Mouse (Mus musculus): ENCODE measurements around the gene Jkamp. TPM values are rescaled to one million over a fixed set of nuclear protein-coding genes. Genes with fewer than 3 reads are reported as not detected.

The Jkamp gene
- polyA plus RNA-seq, 1 experiment from 2014 or later = 53.7 TPM

GRCm38 (mm10) chr12:72102776-72103175, 17.4 kb downstream of the Jkamp start:
- 83% methylated on average over 6 of the region's 6 CpGs for WGBS
- no peaks in the 10 kb centered on the region for H3K9me3 ChIP-seq (ENCODE audit: control insufficient read depth, low read length)
- no peak for ATAC-seq (ENCODE audit: insufficient number of reproducible peaks, low FRiP score, low TSS enrichment, low read depth)
- no peak overlapping the region for H3K4me3 ChIP-seq (ENCODE audit: low read depth, low read length)
- H3K36me3 ChIP-seq (ENCODE audit: control insufficient read depth, insufficient read depth, low read length) = no peaks in the 10 kb centered on the region
- H3K27ac ChIP-seq (replicated peaks; ENCODE audit: low read depth, low read length) = no peak overlapping the region
- H3K4me2 ChIP-seq (ENCODE audit: low read depth, severe bottlenecking) = no peak overlapping the region
- DNase-seq (ENCODE audit: low spot score) = no peak
- no peaks in the 10 kb centered on the region for H3K27me3 ChIP-seq (ENCODE audit: control insufficient read depth, insufficient read depth, low read length)
- H3K9ac ChIP-seq (ENCODE audit: low read length) = no peak overlapping the region
- no peaks in the 10 kb centered on the region for H3K4me1 ChIP-seq (ENCODE audit: control insufficient read depth, insufficient read depth, low read length)

- H3K36me3 ChIP-seq (ENCODE audit: control insufficient read depth, insufficient read depth, low read length) = no peaks in the 10 kb centered on the region
- no peak for DNase-seq (ENCODE audit: low spot score)
- H3K4me2 ChIP-seq (ENCODE audit: low read depth, severe bottlenecking) = no peak overlapping the region
- WGBS = 84% methylated on average over 5 of the region's 5 CpGs
- no peaks in the 10 kb centered on the region for H3K9me3 ChIP-seq (ENCODE audit: control insufficient read depth, low read length)
- H3K27me3 ChIP-seq (ENCODE audit: control insufficient read depth, insufficient read depth, low read length) = no peaks in the 10 kb centered on the region
- no peaks in the 10 kb centered on the region for H3K4me1 ChIP-seq (ENCODE audit: control insufficient read depth, insufficient read depth, low read length)
- no peak overlapping the region for H3K9ac ChIP-seq (ENCODE audit: low read length)
- H3K4me3 ChIP-seq (ENCODE audit: low read depth, low read length) = no peak overlapping the region
- no peak overlapping the region for H3K27ac ChIP-seq (replicated peaks; ENCODE audit: low read depth, low read length)
- no peak for ATAC-seq (ENCODE audit: insufficient number of reproducible peaks, low FRiP score, low TSS enrichment, low read depth)
These were observed 18.6 kb downstream of the Jkamp start for GRCm38 (mm10) chr12:72104027-72104426.

- Histone ChIP-seq H3K4me3 (ENCODE audit: low read depth, low read length) (no peak overlapping the region), H3K36me3 (ENCODE audit: control insufficient read depth, insufficient read depth, low read length) (no peaks in the 10 kb centered on the region), H3K27me3 (ENCODE audit: control insufficient read depth, insufficient read depth, low read length) (no peaks in the 10 kb centered on the region), H3K9me3 (ENCODE audit: control insufficient read depth, low read length) (no peaks in the 10 kb centered on the region), H3K27ac (replicated peaks; ENCODE audit: low read depth, low read length) (no peak overlapping the region), H3K4me2 (ENCODE audit: low read depth, severe bottlenecking) (no peak overlapping the region), H3K4me1 (ENCODE audit: control insufficient read depth, insufficient read depth, low read length) (no peaks in the 10 kb centered on the region), H3K9ac (ENCODE audit: low read length) (no peak overlapping the region)
- ATAC-seq (ENCODE audit: insufficient number of reproducible peaks, low FRiP score, low TSS enrichment, low read depth) = no peak
- DNase-seq (ENCODE audit: low spot score) = peak; percentile 67
- WGBS = 29% methylated on average over 14 of the region's 14 CpGs
These were observed 19.3 kb downstream of the Jkamp start for GRCm38 (mm10) chr12:72104525-72105281.

GRCm38 (mm10) chr12:72115126-72115525, 29.7 kb downstream of the Jkamp start:
- ATAC-seq (ENCODE audit: insufficient number of reproducible peaks, low FRiP score, low TSS enrichment, low read depth) (no peak), DNase-seq (ENCODE audit: low spot score) (no peak)
- no peak overlapping the region for H3K9ac ChIP-seq (ENCODE audit: low read length)
- no peaks in the 10 kb centered on the region for H3K36me3 ChIP-seq (ENCODE audit: control insufficient read depth, insufficient read depth, low read length)
- no peak overlapping the region for H3K27ac ChIP-seq (replicated peaks; ENCODE audit: low read depth, low read length)
- H3K4me3 ChIP-seq (ENCODE audit: low read depth, low read length) = no peak overlapping the region
- no peaks in the 10 kb centered on the region for H3K27me3 ChIP-seq (ENCODE audit: control insufficient read depth, insufficient read depth, low read length)
- H3K9me3 ChIP-seq (ENCODE audit: control insufficient read depth, low read length) = no peaks in the 10 kb centered on the region
- no peaks in the 10 kb centered on the region for H3K4me1 ChIP-seq (ENCODE audit: control insufficient read depth, insufficient read depth, low read length)
- no peak overlapping the region for H3K4me2 ChIP-seq (ENCODE audit: low read depth, severe bottlenecking)
- WGBS = 77% methylated on average over 6 of the region's 6 CpGs

- Histone ChIP-seq H3K27me3 (ENCODE audit: control insufficient read depth, insufficient read depth, low read length) (no peaks in the 10 kb centered on the region), H3K4me1 (ENCODE audit: control insufficient read depth, insufficient read depth, low read length) (no peaks in the 10 kb centered on the region), H3K36me3 (ENCODE audit: control insufficient read depth, insufficient read depth, low read length) (no peaks in the 10 kb centered on the region), H3K4me2 (ENCODE audit: low read depth, severe bottlenecking) (no peak overlapping the region), H3K9ac (ENCODE audit: low read length) (no peak overlapping the region), H3K27ac (replicated peaks; ENCODE audit: low read depth, low read length) (no peak overlapping the region), H3K4me3 (ENCODE audit: low read depth, low read length) (no peak overlapping the region), H3K9me3 (ENCODE audit: control insufficient read depth, low read length) (no peaks in the 10 kb centered on the region)
- ATAC-seq (ENCODE audit: insufficient number of reproducible peaks, low FRiP score, low TSS enrichment, low read depth) = no peak
- 80% methylated on average over 22 of the region's 23 CpGs for WGBS
- no peak for DNase-seq (ENCODE audit: low spot score)
These were observed 30.4 kb downstream of the Jkamp start for GRCm38 (mm10) chr12:72115686-72116345.

GRCm38 (mm10) chr12:72129203-72129602, 43.8 kb downstream of the Jkamp start:
- ATAC-seq (ENCODE audit: insufficient number of reproducible peaks, low FRiP score, low TSS enrichment, low read depth) (no peak), DNase-seq (ENCODE audit: low spot score) (no peak)
- H3K9ac ChIP-seq (ENCODE audit: low read length) = no peak overlapping the region
- H3K36me3 ChIP-seq (ENCODE audit: control insufficient read depth, insufficient read depth, low read length) = no peaks in the 10 kb centered on the region
- no peaks in the 10 kb centered on the region for H3K4me1 ChIP-seq (ENCODE audit: control insufficient read depth, insufficient read depth, low read length)
- no peak overlapping the region for H3K27ac ChIP-seq (replicated peaks; ENCODE audit: low read depth, low read length)
- no peak overlapping the region for H3K4me2 ChIP-seq (ENCODE audit: low read depth, severe bottlenecking)
- 90% methylated on average over 10 of the region's 10 CpGs for WGBS
- no peak overlapping the region for H3K4me3 ChIP-seq (ENCODE audit: low read depth, low read length)
- H3K9me3 ChIP-seq (ENCODE audit: control insufficient read depth, low read length) = no peaks in the 10 kb centered on the region
- no peaks in the 10 kb centered on the region for H3K27me3 ChIP-seq (ENCODE audit: control insufficient read depth, insufficient read depth, low read length)

GRCm38 (mm10) chr12:72150786-72151185, 65.4 kb downstream of the Jkamp start:
- 90% methylated on average over 4 of the region's 4 CpGs for WGBS

More at GRCm38 (mm10) chr12:72150786-72151185, 65.4 kb downstream of the Jkamp start:
- no peak overlapping the region for H3K9ac ChIP-seq (ENCODE audit: low read length)
- no peaks in the 10 kb centered on the region for H3K4me1 ChIP-seq (ENCODE audit: control insufficient read depth, insufficient read depth, low read length)
- DNase-seq (ENCODE audit: low spot score) (no peak), ATAC-seq (ENCODE audit: insufficient number of reproducible peaks, low FRiP score, low TSS enrichment, low read depth) (no peak)
- H3K36me3 ChIP-seq (ENCODE audit: control insufficient read depth, insufficient read depth, low read length) = no peaks in the 10 kb centered on the region
- H3K27ac ChIP-seq (replicated peaks; ENCODE audit: low read depth, low read length) = no peak overlapping the region
- no peak overlapping the region for H3K4me3 ChIP-seq (ENCODE audit: low read depth, low read length)
- H3K4me2 ChIP-seq (ENCODE audit: low read depth, severe bottlenecking) = no peak overlapping the region
- no peaks in the 10 kb centered on the region for H3K9me3 ChIP-seq (ENCODE audit: control insufficient read depth, low read length)
- H3K27me3 ChIP-seq (ENCODE audit: control insufficient read depth, insufficient read depth, low read length) = no peaks in the 10 kb centered on the region

Data from limb, embryonic 11.5 days (tissue).